Mouse (Mus musculus): ENCODE results near the gene Pdxk. TPM values are rescaled to one million over a fixed set of nuclear protein-coding genes. Genes with fewer than 3 reads are reported as not detected.
A peak's percentile ranks its signal among the peaks of the same experiment; 100 is the strongest.
"Not testable (repeated sequence)": the region's sequence is repeated elsewhere in the genome, so short reads cannot be mapped to it uniquely, and the experiment has no call there.

Pdxk gene
- 1 to 10 TPM; 7.1 to 8.6 TPM for total RNA-seq (2021)
- long read RNA-seq, experiment 1, full-length matches to known transcripts, result 4 of 6 reads
- long read RNA-seq, experiment 1, partial matches to known transcripts, result 0 of 6 reads
- long read RNA-seq, experiment 1, other reads (novel, unspliced or antisense), result 2 of 6 reads
- long read RNA-seq, experiment 2, full-length matches to known transcripts, result 3 of 6 reads
- long read RNA-seq, experiment 2, partial matches to known transcripts, result 0 of 6 reads
- long read RNA-seq, experiment 2, other reads (novel, unspliced or antisense), result 3 of 6 reads

DNA sequence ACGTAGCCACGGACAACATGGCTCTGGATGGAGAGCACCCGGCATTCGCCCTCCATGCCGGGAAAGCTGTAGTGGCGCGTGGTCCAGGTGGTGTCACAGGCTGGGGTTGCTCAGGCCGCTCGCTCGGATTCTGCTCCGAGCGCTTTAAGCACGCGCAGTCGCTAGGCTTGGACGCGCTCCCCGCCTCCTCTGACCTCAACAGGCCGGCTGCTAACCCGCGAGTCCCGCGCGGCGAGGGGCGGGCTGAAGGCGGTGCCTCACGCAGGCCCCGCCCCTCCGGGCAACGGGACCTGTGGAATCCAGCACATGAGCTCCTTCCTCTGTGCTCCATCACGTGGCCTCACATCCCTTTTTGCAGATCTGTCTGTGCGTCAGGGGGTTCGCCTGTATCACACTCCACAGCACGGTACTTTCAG is at the start of gene Pdxk:
Pdxk (minus strand) TSS at position 184 of the 416 bp plus-strand sequence.
- peak; percentile 91 for DNase-seq

DNA sequence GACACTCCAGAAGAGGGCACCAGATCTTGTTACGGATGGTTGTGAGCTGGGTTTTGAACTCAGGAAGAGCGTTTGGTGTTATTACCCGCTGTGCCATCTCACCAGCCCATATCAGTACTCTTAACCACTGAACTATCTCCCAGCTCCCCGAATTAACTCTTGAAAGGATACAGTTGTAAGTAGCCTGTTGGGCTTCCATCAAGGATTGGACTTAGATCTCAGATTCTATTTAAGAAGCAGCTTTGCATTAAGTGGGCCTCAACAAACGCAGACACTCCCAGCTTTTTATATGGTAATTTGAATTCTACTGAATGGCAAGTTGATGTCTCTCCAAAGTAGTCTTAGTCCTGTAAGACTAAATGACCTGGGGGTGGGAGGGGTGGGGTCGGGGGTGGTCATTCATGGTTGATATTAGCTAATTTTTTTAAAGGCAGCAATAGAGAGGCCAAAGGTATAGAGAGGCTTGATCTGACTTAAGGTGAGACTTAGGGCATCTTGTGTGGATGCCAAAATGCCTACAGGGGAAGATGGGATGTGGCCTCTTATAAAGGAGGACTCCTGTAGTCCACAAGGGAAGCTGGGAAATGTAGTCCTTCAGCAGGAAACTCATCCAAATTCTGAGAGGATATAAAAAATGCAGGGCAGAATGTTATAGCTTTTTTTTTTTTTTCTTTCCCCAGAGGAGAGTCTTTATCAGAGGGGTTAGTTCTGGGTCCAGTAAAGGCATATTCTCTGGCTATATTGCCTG is 38.4 kb upstream of the Pdxk start:
- no peak for DNase-seq

DNA sequence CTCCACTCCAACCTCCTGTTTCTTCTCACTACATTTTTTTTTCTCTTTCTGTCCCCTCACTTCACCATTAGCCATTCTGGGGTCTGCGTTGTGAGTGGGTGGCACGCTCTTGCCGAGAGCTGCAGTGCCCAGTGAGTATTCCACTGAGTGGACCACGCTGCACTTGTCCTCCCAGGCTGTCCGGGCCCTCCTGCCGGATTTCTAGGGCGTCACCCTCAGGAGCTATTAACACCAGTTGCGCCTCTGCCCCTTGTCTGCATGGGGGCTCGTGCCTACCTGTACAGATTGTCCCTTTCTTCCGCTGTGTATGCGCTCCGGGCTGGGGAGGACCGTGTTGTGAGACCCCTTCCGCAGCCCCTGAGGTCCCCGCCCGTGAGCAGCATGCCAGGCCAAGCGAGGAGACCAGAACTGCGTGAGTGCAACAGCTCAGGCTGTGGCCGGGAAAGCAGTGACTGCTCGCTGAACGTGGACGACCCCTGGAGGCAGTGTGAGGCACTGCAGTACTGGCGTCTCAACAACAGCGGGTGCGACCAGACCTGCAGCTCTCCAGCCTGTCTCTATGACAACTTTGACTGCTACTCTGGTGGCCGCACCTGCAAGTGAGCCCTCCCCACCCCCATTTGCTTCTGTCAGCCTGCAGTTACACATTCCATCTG is 22.8 kb upstream of the Pdxk start:
- DNase-seq, result peak; percentile 84

DNA sequence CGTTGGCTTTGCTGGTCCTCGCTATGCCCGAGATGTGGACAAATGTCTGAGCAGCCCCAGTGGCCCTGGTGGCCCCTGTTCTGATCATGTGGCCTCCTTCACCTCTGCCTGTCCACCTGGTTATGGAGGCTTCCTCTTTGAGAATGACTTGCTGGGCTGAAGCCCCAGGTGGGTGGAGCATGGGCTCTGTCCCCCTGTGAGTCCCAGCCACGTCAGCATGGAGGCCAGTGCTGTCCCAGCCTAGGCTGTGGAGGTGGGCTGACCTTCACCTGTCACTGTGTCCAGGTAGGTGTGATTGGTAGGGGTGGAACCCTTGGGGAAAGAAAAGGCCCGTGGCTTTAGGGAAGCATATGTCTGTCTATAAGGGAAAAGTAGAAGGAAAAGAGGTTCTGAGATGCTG is 22.1 kb upstream of the Pdxk start:
- no peak for DNase-seq

DNA sequence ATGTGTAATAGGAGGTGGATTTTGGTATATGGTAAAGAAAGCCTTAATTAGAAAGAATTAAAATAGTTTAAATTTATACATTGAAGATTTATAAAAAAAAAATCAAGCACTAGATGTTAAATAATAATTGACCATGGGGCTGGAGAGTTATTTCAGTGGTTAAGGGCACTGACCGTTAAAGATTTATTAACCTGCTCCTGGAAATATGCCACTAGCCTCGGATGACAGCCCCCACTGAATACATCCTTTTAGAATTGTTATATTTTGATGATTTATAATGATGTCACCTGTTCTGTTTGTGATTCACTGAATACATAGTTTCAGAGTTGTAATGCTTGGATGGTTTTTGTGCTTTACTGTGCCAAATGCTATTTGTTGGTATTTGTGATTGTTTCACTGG is 20.6 kb upstream of the Pdxk start:
- not testable (repeated sequence) for DNase-seq

- DNase-seq, result peak; percentile 33
These were observed 17.2 kb upstream of the Pdxk start for GRCm38 (mm10) chr10:78481928-78482499.

DNA sequence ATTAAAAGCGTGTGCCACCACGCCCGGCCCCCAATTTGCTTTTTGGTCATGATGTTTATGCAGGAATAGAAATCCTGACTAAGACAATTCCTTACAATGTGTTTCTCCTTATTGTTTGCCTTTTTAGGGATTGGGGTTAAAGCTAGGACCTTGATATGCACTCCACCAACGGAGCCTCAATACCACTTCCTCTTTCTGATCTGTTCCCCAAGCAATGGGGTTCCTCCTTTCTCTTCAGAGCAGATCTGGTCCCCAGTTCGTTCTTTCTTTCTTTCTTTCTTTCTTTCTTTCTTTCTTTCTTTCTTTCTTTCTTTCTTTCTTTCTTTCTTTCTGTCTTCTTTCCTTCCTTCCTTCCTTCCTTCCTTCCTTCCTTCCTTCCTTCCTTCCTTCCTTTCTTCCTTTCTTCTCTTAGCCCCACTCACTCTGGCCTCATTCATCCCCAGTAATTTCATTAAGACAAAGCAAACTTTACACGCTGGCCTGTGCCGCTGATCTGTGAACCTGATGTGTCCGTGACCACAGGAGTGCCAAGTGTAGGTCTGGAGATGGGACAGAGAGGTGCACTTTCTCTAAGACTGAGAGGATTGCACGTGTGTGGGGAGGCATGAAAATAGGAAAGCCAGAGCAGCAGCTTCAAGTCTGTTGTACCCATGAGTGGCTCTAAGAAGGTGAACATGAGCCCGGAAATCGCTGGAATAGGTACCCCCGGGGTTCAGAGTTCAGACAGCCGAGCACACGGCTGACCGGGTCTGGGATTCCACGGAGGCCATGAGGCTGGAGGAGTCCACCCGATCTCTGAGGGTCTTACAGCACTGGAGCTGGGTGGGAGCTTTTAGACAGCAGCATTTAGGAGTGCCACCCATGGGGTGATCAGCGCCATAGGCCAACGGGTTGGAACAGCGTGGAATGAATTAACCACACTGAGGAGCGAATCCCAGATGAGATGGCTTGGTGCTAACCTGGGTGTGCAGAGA is 16.5 kb upstream of the Pdxk start:
- no peak for DNase-seq

- no peak for DNase-seq
These were observed 12.0 kb upstream of the Pdxk start for GRCm38 (mm10) chr10:78476821-78477220.

GRCm38 (mm10) chr10:78474759-78475158 is 10.0 kb upstream of the Pdxk start:
- no peak for DNase-seq

- DNase-seq, result no peak
These were observed 8.7 kb upstream of the Pdxk start for GRCm38 (mm10) chr10:78473434-78473833.

DNA sequence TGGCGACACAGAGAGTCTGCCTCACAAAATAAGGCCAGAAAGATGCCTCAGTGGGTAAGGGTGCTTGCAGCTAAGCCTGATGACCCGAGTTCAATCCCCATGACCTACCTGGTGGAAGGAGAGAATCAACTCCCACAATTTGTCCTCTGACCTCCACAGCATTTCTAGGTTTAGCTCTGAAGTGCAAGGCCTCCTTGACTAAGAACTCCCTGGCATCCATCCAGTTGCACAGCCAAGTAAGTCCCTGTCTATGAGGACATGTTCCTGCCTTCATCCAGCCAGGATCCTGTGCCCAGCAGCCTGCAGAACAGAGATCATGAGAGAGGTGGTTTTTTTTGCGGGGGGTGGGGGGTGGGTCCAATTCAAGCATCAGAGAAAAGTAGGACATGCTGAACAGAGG is 7.3 kb upstream of the Pdxk start:
- DNase-seq, result no peak

GRCm38 (mm10) chr10:78470582-78471313 is 6.0 kb upstream of the Pdxk start:
- DNase-seq, result no peak

DNA sequence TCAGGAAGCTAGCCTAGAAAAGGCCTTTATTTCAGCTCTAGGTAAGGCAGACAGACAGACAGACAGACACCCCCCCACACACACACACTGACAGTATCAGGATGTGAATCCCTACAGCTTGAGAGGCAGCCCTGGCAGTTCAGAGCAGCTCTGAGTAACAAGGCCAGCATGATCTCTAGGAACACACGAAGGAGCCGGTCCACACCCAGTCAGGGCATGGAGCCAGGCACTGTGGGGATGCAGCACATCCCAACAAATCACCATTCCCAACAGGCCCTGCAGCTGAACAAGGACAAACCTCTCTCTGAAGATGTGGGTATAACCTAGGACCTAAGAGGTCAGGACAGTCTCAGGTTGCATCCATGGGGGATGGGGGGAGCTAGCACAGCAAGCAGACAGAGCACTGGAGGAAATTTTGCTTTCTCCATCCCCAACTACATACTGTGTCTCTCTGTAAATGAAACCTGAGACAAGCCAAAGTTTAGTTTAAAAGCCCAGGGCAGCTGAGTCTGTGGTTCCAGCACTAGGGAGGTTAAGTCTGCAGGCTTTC is 3.1 kb upstream of the Pdxk start:
- peak; percentile 74 for DNase-seq

- DNase-seq, result no peak
These were observed 1.9 kb upstream of the Pdxk start for GRCm38 (mm10) chr10:78466647-78467046.

DNA sequence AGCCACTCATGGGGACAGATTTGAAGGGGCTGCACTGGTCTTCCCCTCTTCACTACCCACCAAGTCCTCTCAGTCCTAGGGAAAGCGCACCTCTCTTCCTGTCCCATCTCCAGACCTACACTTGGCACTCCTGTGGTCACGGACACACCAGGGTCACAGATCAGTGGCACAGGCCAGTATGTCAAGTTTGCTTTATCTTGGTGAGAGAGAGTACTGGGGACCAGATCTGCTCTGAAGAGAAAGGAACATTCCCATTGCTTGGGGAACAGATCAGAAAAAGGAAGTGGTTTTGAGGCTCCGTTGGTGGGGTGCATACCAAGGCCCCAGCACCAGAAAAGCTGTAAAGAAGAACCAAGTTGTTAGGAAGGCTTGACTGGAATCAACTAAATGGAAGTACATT is 697 bp upstream of the Pdxk start:
- DNase-seq, result no peak

- no peak for DNase-seq
These were observed 479 bp downstream of the Pdxk start for GRCm38 (mm10) chr10:78464201-78464791.

DNA sequence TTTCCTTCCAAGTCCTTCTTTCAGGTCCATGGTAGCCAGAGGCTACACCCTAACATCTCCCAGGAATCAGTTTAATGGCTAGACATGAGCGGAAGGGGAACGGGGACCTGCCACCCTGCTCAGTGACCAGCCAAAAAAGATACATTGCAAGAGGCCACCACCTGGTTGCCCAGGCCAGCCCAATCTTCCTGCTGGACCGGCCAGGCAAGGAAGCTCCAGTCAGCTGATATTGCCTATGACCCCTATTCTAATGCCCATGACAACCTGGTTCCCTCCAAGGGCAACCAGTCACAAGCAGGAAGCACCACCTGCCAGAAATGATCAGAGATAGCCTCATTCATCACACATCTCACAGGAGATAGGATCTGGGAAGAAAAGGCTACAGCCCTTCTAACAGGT is 1.0 kb downstream of the Pdxk start:
- DNase-seq, result no peak

DNA sequence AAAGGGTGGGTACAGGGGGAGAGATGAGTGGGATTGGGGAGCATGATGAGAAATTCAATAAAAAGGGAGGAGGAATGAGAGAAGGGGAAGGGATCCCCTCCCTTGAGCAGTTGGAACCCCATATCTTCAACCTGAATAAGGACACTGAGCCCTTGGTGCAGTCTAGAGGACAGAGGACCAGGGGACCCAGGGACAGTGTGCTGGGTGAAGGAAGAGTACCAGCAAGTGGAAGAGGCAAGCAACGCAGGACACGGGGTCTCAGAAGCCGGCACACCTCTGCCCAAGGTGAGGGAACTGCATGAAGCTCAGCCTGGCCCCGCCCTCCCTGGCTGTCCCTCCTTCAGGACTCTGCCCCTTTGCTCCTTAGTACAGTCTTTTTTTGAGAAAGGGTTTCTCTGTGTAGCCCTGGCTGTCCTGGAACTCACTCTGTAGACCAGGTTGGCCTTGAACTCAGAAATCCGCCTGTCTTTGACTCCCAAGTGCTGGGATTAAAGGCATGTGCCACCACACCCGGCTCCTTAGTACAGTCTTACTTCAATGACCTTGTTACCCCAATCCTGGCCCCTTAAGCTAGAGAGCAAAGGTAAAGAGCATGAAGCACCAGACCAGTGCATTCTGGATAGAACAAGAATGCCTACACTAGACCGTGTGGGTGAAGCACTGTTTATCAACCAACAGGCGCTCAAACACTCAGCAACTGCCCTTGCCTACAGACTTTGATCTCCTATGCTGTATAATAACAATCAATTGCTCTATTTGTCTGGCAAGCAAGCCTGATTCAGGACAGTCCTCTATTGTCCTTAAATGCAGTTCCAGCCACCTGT is 1.6 kb downstream of the Pdxk start:
- DNase-seq, result no peak

- DNase-seq, result no peak
These were observed 3.0 kb downstream of the Pdxk start for GRCm38 (mm10) chr10:78461767-78462166.
